Mouse (Mus musculus): ENCODE results near the gene Vgll2. TPM values are rescaled to one million over a fixed set of nuclear protein-coding genes. Genes with fewer than 3 reads are reported as not detected.

Gene Vgll2
- total RNA-seq, 2 experiments from 2014 or later = 0.42 to 0.85 TPM

Small RNA genes lying within 50 kb of the gene (microRNA-seq; reads per million reads assigned to microRNA genes)
- gene Gm24084 = 0 reads per million in 2 experiments

Other genes with a start within 250 kb of the Vgll2 start
- not detected for gene Ros1, start 172.7 kb downstream of the Vgll2 start, total RNA-seq (2021)
- gene Dcbld1, start 211.1 kb downstream of the Vgll2 start, total RNA-seq (2021) = 1 to 10 TPM; 3.9 to 5.9 TPM